Mouse (Mus musculus): ENCODE measurements around the gene Ereg. TPM values are rescaled to one million over a fixed set of nuclear protein-coding genes. Genes with fewer than 3 reads are reported as not detected.
A peak's percentile ranks its signal among the peaks of the same experiment; 100 is the strongest.

Gene Ereg
- polyA plus RNA-seq (2014; fragmentation: Nextera tagmentation; extraction: Ambion mirVana): 0.10 and 0.14 TPM in 2 replicates

DNA sequence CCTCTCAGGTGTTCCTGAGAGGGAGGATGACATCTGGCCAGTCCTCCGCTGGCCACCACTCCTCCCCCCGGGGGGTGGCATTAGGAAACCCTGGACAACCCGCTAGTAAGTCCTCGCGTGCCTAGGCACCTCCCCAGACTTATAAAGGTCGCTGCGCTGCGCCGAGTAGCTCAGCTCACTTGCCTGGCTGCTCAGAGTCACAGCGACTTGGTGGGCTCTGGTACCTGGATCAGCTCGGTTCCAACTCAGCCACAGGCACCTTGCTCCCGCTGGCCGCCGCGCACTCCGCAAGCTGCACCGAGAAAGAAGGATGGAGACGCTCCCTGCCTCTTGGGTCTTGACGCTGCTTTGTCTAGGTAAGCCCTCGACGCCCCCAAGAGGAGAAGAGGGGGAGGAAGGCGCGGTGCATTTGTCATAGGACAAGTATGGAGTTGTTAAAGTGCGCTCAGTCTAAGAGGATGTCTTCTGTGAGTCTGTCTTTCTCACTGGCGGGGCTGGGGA is at the start of gene Ereg:
Gene Ereg (plus strand): TSS at position 173 of the 501 bp plus-strand sequence.
- WGBS: 5% methylated on average over 25 of the region's 25 CpGs
- no peaks in the 10 kb centered on the region for H3K36me3 ChIP-seq (ENCODE audit: control insufficient read depth, insufficient read depth, low read length)
- no peaks in the 10 kb centered on the region for H3K4me1 ChIP-seq (replicated peaks; ENCODE audit: control insufficient read depth, insufficient read depth, low read length)
- DNase-seq (ENCODE audit: low spot score) (peak; percentile 34), ATAC-seq (replicated peaks; ENCODE audit: low FRiP score) (0 out of 2 replicates have a peak, but pooled peaks have one; percentile 18)
- H3K9me3 ChIP-seq (ENCODE audit: control insufficient read depth, low read length): no peaks in the 10 kb centered on the region
- H3K4me2 ChIP-seq: peak within 1 kb of the TSS; percentile 47
- peaks cover 15% of the 10 kb centered on the region for H3K27me3 ChIP-seq (replicated peaks; ENCODE audit: control insufficient read depth, insufficient read depth, low read length)
- no peak within 1 kb of the TSS for H3K9ac ChIP-seq (ENCODE audit: low read depth, low read length)
- no peak within 1 kb of the TSS for H3K27ac ChIP-seq (ENCODE audit: low read depth, low read length)
- peak within 1 kb of the TSS; percentile 35 for H3K4me3 ChIP-seq (ENCODE audit: low read depth, low read length)

DNA sequence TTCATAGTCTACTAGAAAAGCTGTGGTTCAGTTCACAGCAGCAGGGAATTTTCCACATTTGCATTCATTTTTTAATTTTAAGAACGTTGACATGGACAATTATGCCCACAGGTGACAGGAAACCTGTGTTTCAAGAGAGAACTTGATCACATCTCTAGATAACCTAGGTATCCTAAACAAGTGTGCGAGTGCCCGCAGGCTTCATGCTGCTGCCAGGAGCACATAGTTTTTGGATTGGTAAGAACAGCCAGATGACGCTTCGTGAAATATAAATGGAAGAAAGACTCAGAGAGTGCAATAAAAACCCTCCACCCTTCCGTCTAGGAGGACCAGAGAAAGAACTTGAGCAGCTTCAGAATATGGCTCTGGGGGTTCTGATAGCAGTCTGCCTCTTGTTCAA is 47.3 kb upstream of the Ereg start, which contains the start of gene Epgn:
Gene Epgn (plus strand): TSS at position 301 of the 400 bp plus-strand sequence.
- no peak within 1 kb of the TSS for H3K9ac ChIP-seq (ENCODE audit: low read depth, low read length)
- H3K4me1 ChIP-seq (replicated peaks; ENCODE audit: control insufficient read depth, insufficient read depth, low read length): no peaks in the 10 kb centered on the region
- no peak within 1 kb of the TSS for H3K27ac ChIP-seq (ENCODE audit: low read depth, low read length)
- no peak within 1 kb of the TSS for H3K4me3 ChIP-seq (ENCODE audit: low read depth, low read length)
- ATAC-seq (replicated peaks; ENCODE audit: low FRiP score): no peak
- H3K36me3 ChIP-seq (ENCODE audit: control insufficient read depth, insufficient read depth, low read length): no peaks in the 10 kb centered on the region
- no peaks in the 10 kb centered on the region for H3K9me3 ChIP-seq (ENCODE audit: control insufficient read depth, low read length)
- no peak within 1 kb of the TSS for H3K4me2 ChIP-seq
- no peaks in the 10 kb centered on the region for H3K27me3 ChIP-seq (replicated peaks; ENCODE audit: control insufficient read depth, insufficient read depth, low read length)
- WGBS: 83% methylated on average over 6 of the region's 6 CpGs
- DNase-seq (ENCODE audit: low spot score): no peak

DNA sequence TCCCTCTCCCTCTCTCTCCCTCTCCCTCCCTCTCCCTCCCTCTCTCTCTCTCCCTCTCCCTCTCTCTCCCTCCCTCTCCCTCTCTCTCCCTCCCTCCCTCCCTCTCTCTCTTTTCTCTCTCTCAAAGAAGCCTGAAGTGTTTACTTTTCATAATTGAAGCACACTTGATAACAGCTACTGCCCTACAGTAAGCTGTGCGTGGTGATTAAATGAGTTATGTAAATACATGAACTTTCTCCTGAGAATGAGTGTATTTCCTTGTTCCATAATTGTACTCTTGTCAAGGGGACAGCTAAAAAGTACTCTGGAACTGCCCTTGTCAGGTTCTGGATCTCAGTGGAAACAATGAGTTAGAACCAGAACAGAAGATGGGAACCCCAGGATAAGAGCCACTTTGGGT is 46.6 kb upstream of the Ereg start:
- Histone ChIP-seq H3K4me1 (replicated peaks; ENCODE audit: control insufficient read depth, insufficient read depth, low read length) (no peaks in the 10 kb centered on the region), H3K4me3 (ENCODE audit: low read depth, low read length) (no peak overlapping the region), H3K36me3 (ENCODE audit: control insufficient read depth, insufficient read depth, low read length) (no peaks in the 10 kb centered on the region), H3K4me2 (no peak overlapping the region), H3K27ac (ENCODE audit: low read depth, low read length) (no peak overlapping the region), H3K9ac (ENCODE audit: low read depth, low read length) (no peak overlapping the region), H3K9me3 (ENCODE audit: control insufficient read depth, low read length) (no peaks in the 10 kb centered on the region), H3K27me3 (replicated peaks; ENCODE audit: control insufficient read depth, insufficient read depth, low read length) (no peaks in the 10 kb centered on the region)
- ATAC-seq (replicated peaks; ENCODE audit: low FRiP score): no peak
- DNase-seq (ENCODE audit: low spot score): no peak
- WGBS: 71% methylated on average over 1 of the region's 1 CpGs

DNA sequence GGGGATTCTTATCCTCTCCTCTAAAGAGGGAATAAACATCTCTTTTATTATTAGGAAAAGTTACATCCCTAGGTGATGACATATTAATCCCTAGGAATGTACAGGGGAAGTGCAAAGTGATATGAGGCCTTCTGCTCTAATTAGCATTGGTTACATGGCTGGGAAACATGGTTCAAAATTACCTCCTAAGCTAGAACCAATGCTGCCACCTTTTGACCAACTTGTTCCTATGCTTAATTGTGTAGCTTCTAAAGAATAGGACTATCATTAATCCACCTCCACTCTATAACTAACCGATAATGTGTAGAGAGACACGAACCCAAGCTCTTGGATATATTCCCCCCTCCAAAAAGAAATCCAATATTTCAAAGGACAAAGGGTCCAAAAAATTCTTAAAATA is 43.8 kb upstream of the Ereg start:
- H3K4me2 ChIP-seq: no peak overlapping the region
- no peaks in the 10 kb centered on the region for H3K9me3 ChIP-seq (ENCODE audit: control insufficient read depth, low read length)
- no peak overlapping the region for H3K9ac ChIP-seq (ENCODE audit: low read depth, low read length)
- H3K4me3 ChIP-seq (ENCODE audit: low read depth, low read length): no peak overlapping the region
- no peak overlapping the region for H3K27ac ChIP-seq (ENCODE audit: low read depth, low read length)
- H3K27me3 ChIP-seq (replicated peaks; ENCODE audit: control insufficient read depth, insufficient read depth, low read length): no peaks in the 10 kb centered on the region
- 79% methylated on average over 2 of the region's 2 CpGs for WGBS
- H3K4me1 ChIP-seq (replicated peaks; ENCODE audit: control insufficient read depth, insufficient read depth, low read length): no peaks in the 10 kb centered on the region
- H3K36me3 ChIP-seq (ENCODE audit: control insufficient read depth, insufficient read depth, low read length): no peaks in the 10 kb centered on the region
- ATAC-seq (replicated peaks; ENCODE audit: low FRiP score) (no peak), DNase-seq (ENCODE audit: low spot score) (no peak)

DNA sequence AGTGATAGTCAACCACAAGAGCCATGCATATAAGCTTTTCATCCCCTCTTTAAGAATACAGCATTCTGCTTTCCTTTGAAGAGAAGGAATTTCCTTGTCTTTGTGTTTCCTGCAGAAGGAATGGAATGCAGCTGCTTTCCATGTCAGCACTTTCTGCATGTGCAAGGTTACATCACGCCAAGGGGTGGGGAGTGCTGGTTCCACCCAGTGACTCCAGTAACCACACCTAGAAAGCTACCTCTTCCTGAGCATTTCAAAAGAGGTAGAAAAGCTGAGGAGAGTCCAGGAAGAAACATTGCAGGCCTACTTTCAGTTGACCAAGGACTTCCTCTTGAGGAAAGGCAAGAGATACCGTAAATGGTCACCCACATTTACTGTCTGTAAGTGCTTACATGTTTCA is 39.1 kb upstream of the Ereg start:
- no peaks in the 10 kb centered on the region for H3K36me3 ChIP-seq (ENCODE audit: control insufficient read depth, insufficient read depth, low read length)
- DNase-seq (ENCODE audit: low spot score): no peak
- H3K4me2 ChIP-seq: no peak overlapping the region
- WGBS: 75% methylated on average over 2 of the region's 2 CpGs
- no peak for ATAC-seq (replicated peaks; ENCODE audit: low FRiP score)
- no peaks in the 10 kb centered on the region for H3K27me3 ChIP-seq (replicated peaks; ENCODE audit: control insufficient read depth, insufficient read depth, low read length)
- H3K27ac ChIP-seq (ENCODE audit: low read depth, low read length): no peak overlapping the region
- no peaks in the 10 kb centered on the region for H3K9me3 ChIP-seq (ENCODE audit: control insufficient read depth, low read length)
- H3K4me3 ChIP-seq (ENCODE audit: low read depth, low read length): no peak overlapping the region
- H3K9ac ChIP-seq (ENCODE audit: low read depth, low read length): no peak overlapping the region
- no peaks in the 10 kb centered on the region for H3K4me1 ChIP-seq (replicated peaks; ENCODE audit: control insufficient read depth, insufficient read depth, low read length)

DNA sequence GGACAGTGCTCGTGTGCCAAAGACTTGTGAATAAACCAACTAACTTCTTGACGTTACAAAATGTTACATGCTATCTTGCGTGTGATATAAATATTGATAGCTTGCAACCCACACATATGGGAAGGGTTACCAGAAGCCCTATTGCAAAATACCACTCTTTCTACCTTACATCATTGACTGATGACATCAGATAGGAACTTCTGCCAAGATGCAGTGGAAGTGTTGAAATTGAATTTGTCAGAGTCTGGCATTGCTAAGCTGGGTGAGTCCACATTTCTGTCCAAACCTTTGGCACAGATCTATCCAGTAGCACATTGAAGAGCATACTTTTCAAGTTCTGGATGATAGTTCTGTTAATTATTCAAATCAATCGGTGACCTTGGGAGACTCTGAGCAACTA is 37.8 kb upstream of the Ereg start:
- no peak overlapping the region for H3K4me2 ChIP-seq
- H3K4me1 ChIP-seq (replicated peaks; ENCODE audit: control insufficient read depth, insufficient read depth, low read length): no peaks in the 10 kb centered on the region
- H3K9me3 ChIP-seq (ENCODE audit: control insufficient read depth, low read length): no peaks in the 10 kb centered on the region
- WGBS: 84% methylated on average over 4 of the region's 4 CpGs
- H3K36me3 ChIP-seq (ENCODE audit: control insufficient read depth, insufficient read depth, low read length): no peaks in the 10 kb centered on the region
- H3K9ac ChIP-seq (ENCODE audit: low read depth, low read length): no peak overlapping the region
- H3K4me3 ChIP-seq (ENCODE audit: low read depth, low read length): no peak overlapping the region
- ATAC-seq (replicated peaks; ENCODE audit: low FRiP score) (no peak), DNase-seq (ENCODE audit: low spot score) (no peak)
- no peaks in the 10 kb centered on the region for H3K27me3 ChIP-seq (replicated peaks; ENCODE audit: control insufficient read depth, insufficient read depth, low read length)
- no peak overlapping the region for H3K27ac ChIP-seq (ENCODE audit: low read depth, low read length)

DNA sequence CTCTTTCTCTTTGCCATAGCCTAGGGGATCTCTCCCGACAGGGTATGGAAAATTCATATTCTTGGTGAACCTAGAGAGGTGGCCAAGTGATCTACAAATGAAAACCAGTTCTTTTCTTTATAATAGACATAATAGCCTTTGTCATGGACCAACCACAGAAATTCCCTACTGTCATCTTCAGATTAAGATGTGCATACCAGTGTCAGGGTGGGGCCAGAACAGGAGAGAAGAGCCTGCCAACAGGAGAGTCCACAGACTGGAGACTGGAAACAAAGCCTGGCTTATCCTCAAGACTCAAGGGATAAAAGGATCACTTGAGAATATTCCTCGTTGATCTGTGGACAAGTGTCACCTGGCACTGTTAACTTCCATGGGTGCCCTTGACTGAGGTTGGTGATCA is 36.7 kb upstream of the Ereg start:
- 75% methylated on average over 2 of the region's 2 CpGs for WGBS
- DNase-seq (ENCODE audit: low spot score): no peak

DNA sequence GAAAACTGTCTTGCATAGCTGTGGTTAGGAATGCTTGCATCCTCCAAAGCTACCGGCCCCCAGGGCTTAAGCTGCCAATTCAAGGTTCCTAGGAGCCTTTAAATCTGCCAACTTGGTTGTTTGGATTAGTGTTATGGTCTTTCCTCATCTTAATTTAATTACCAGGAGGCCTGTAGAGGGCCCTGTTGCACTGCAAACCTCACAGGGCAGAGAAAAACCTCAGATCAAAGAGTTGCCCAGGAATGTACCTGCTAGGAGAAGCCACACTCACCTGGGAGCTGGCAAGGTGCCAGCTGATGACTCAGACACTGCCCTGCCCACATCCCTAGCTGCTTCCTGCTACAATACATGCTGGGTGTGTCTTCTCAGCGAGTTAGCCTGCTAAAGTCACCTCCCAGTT is 35.9 kb upstream of the Ereg start:
- H3K9ac ChIP-seq (ENCODE audit: low read depth, low read length): no peak overlapping the region
- H3K27ac ChIP-seq (ENCODE audit: low read depth, low read length): no peak overlapping the region
- H3K9me3 ChIP-seq (ENCODE audit: control insufficient read depth, low read length): no peaks in the 10 kb centered on the region
- no peak overlapping the region for H3K4me2 ChIP-seq
- WGBS: 17% methylated on average over 2 of the region's 2 CpGs
- no peak for DNase-seq (ENCODE audit: low spot score)
- no peaks in the 10 kb centered on the region for H3K4me1 ChIP-seq (replicated peaks; ENCODE audit: control insufficient read depth, insufficient read depth, low read length)
- H3K27me3 ChIP-seq (replicated peaks; ENCODE audit: control insufficient read depth, insufficient read depth, low read length): no peaks in the 10 kb centered on the region
- H3K4me3 ChIP-seq (ENCODE audit: low read depth, low read length): no peak overlapping the region
- no peak for ATAC-seq (replicated peaks; ENCODE audit: low FRiP score)
- H3K36me3 ChIP-seq (ENCODE audit: control insufficient read depth, insufficient read depth, low read length): no peaks in the 10 kb centered on the region

More for the DNA sequence above, 36.7 kb upstream of the Ereg start:
- no peak for ATAC-seq (replicated peaks; ENCODE audit: low FRiP score)
- Histone ChIP-seq H3K4me3 (ENCODE audit: low read depth, low read length) (no peak overlapping the region), H3K36me3 (ENCODE audit: control insufficient read depth, insufficient read depth, low read length) (no peaks in the 10 kb centered on the region), H3K4me2 (no peak overlapping the region), H3K27me3 (replicated peaks; ENCODE audit: control insufficient read depth, insufficient read depth, low read length) (no peaks in the 10 kb centered on the region), H3K9ac (ENCODE audit: low read depth, low read length) (no peak overlapping the region), H3K4me1 (replicated peaks; ENCODE audit: control insufficient read depth, insufficient read depth, low read length) (no peaks in the 10 kb centered on the region), H3K9me3 (ENCODE audit: control insufficient read depth, low read length) (no peaks in the 10 kb centered on the region), H3K27ac (ENCODE audit: low read depth, low read length) (no peak overlapping the region)

DNA sequence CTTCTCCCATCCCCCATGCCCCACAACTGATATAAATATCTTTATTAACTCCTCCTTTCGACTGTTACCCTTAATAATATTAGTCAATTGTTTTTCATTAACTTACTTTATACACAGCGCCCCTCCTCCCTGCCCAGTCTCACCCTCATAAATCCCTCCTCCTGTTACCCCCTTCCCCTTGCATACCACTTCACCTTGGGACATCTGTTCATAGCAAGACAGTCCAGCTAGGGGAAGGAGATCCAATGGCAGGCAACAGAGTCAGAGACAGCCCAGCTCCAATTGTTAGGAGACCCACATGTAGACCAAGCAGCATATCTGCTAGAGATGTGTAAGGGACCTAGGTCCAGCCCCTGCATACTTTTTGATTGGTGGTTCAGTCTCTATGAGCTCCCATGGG is 35.5 kb upstream of the Ereg start:
- Histone ChIP-seq H3K4me3 (ENCODE audit: low read depth, low read length) (no peak overlapping the region), H3K9me3 (ENCODE audit: control insufficient read depth, low read length) (no peaks in the 10 kb centered on the region), H3K27ac (ENCODE audit: low read depth, low read length) (no peak overlapping the region), H3K9ac (ENCODE audit: low read depth, low read length) (no peak overlapping the region), H3K4me2 (no peak overlapping the region), H3K27me3 (replicated peaks; ENCODE audit: control insufficient read depth, insufficient read depth, low read length) (no peaks in the 10 kb centered on the region), H3K36me3 (ENCODE audit: control insufficient read depth, insufficient read depth, low read length) (no peaks in the 10 kb centered on the region), H3K4me1 (replicated peaks; ENCODE audit: control insufficient read depth, insufficient read depth, low read length) (no peaks in the 10 kb centered on the region)
- DNase-seq (ENCODE audit: low spot score) (no peak), ATAC-seq (replicated peaks; ENCODE audit: low FRiP score) (no peak)
- 62% methylated on average over 2 of the region's 2 CpGs for WGBS
